Mouse (Mus musculus): Measurements from ENCODE around the gene Fxyd3. TPM values are rescaled to one million over a fixed set of nuclear protein-coding genes. Genes with fewer than 3 reads are reported as not detected.

The Fxyd3 gene
- polyA plus RNA-seq, 1 experiment from 2014 or later: 6.3 TPM

- Histone ChIP-seq H3K4me1 (replicated peaks; ENCODE audit: control insufficient read depth, insufficient read depth, low read length) (no peaks in the 10 kb centered on the region), H3K36me3 (ENCODE audit: control insufficient read depth, insufficient read depth, low read length) (no peaks in the 10 kb centered on the region), H3K4me3 (ENCODE audit: low read depth, low read length) (no peak overlapping the region), H3K9me3 (ENCODE audit: control insufficient read depth, low read length) (no peaks in the 10 kb centered on the region), H3K27me3 (ENCODE audit: control insufficient read depth, insufficient read depth, low read length) (no peaks in the 10 kb centered on the region), H3K4me2 (replicated peaks; ENCODE audit: low read depth, low read length) (no peak overlapping the region), H3K9ac (ENCODE audit: low read depth, low read length) (no peak overlapping the region), H3K27ac (ENCODE audit: low read depth, low read length) (no peak overlapping the region)
- 74% methylated on average over 8 of the region's 8 CpGs for WGBS
- no peak for DNase-seq (ENCODE audit: low spot score)
- ATAC-seq (ENCODE audit: low FRiP score): no peak
Observed at GRCm38 (mm10) chr7:31028609-31029008, 47.9 kb downstream of the Fxyd3 start.

Other genes with a start within 250 kb of the Fxyd3 start
- not detected in 2 replicates for gene Ffar3, start 220.5 kb downstream of the Fxyd3 start, polyA plus RNA-seq (2014; fragmentation: Nextera tagmentation; extraction: Ambion mirVana)
- gene Ffar1, start 215.1 kb downstream of the Fxyd3 start, polyA plus RNA-seq (2014; fragmentation: Nextera tagmentation; extraction: Ambion mirVana): not detected in 2 replicates
- not detected in 2 replicates for gene Cd22, start 196.4 kb downstream of the Fxyd3 start, polyA plus RNA-seq (2014; fragmentation: Nextera tagmentation; extraction: Ambion mirVana)
- 0.28 and 0.73 TPM in 2 replicates for gene Mag, start 161.8 kb downstream of the Fxyd3 start, polyA plus RNA-seq (2014; fragmentation: Nextera tagmentation; extraction: Ambion mirVana)
- not detected in 2 replicates for gene Hamp2, start 152.0 kb downstream of the Fxyd3 start, polyA plus RNA-seq (2014; fragmentation: Nextera tagmentation; extraction: Ambion mirVana)
- gene Hamp, start 132.7 kb downstream of the Fxyd3 start, polyA plus RNA-seq (2014; fragmentation: Nextera tagmentation; extraction: Ambion mirVana): not detected in 2 replicates
- gene Usf2, start 119.9 kb downstream of the Fxyd3 start, polyA plus RNA-seq (2014; fragmentation: Nextera tagmentation; extraction: Ambion mirVana): 23.5 and 25.4 TPM in 2 replicates
- 12.8 and 13.4 TPM in 2 replicates for gene Lsr, start 103.2 kb downstream of the Fxyd3 start, polyA plus RNA-seq (2014; fragmentation: Nextera tagmentation; extraction: Ambion mirVana)
- gene Fam187b, start 102.9 kb downstream of the Fxyd3 start, polyA plus RNA-seq (2014; fragmentation: Nextera tagmentation; extraction: Ambion mirVana): 0.59 and 1.1 TPM in 2 replicates
- gene Fxyd5, start 34.2 kb downstream of the Fxyd3 start, polyA plus RNA-seq (2014; fragmentation: Nextera tagmentation; extraction: Ambion mirVana): 12.3 and 14.1 TPM in 2 replicates
- 8.7 and 12.6 TPM in 2 replicates for gene Fxyd7, start 25.2 kb downstream of the Fxyd3 start, polyA plus RNA-seq (2014; fragmentation: Nextera tagmentation; extraction: Ambion mirVana)
- gene Fxyd1, start 19.5 kb downstream of the Fxyd3 start, polyA plus RNA-seq (2014; fragmentation: Nextera tagmentation; extraction: Ambion mirVana): 15.6 and 18.1 TPM in 2 replicates
- gene Lgi4, start 17.4 kb downstream of the Fxyd3 start, polyA plus RNA-seq (2014; fragmentation: Nextera tagmentation; extraction: Ambion mirVana): 1.0 and 2.8 TPM in 2 replicates
- gene Hpn, start 38.6 kb upstream of the Fxyd3 start, polyA plus RNA-seq (2014; fragmentation: Nextera tagmentation; extraction: Ambion mirVana): 0.56 and 1.4 TPM in 2 replicates
- gene Scn1b, start 50.3 kb upstream of the Fxyd3 start, polyA plus RNA-seq (2014; fragmentation: Nextera tagmentation; extraction: Ambion mirVana): 0.60 and 0.86 TPM in 2 replicates
- gene Gramd1a, start 79.2 kb upstream of the Fxyd3 start, polyA plus RNA-seq (2014; fragmentation: Nextera tagmentation; extraction: Ambion mirVana): 120 and 125 TPM in 2 replicates
- gene Scgb2b2, start 213.8 kb upstream of the Fxyd3 start, polyA plus RNA-seq (2014; fragmentation: Nextera tagmentation; extraction: Ambion mirVana): not detected in 2 replicates
- gene Scgb1b2, start 215.1 kb upstream of the Fxyd3 start, polyA plus RNA-seq (2014; fragmentation: Nextera tagmentation; extraction: Ambion mirVana): not detected in 2 replicates

All from hindbrain, embryonic 11.5 days (tissue).